Mouse (Mus musculus) adrenal gland, postnatal 14 days (tissue): ENCODE results near the gene Angptl8. TPM values are rescaled to one million over a fixed set of nuclear protein-coding genes. Genes with fewer than 3 reads are reported as not detected.
"Not testable (repeated sequence)": the region's sequence is repeated elsewhere in the genome, so short reads cannot be mapped to it uniquely, and the experiment has no call there.

Experiments used
- DNase-seq: peaks from one replicate; pipeline ENCODE4 v3.0.0; 2021; ENCODE audit warnings: mixed read lengths
- long read RNA-seq, 2 experiments: library from polyadenylated mRNA; stranded (forward); transcript quantifications; one replicate each; pipeline ENCODE4 v2.0.0; 2021
- total RNA-seq: library from RNA; stranded (reverse); gene quantifications from 2 replicates; pipeline ENCODE4 v1.2.3, GENCODE M21; 2021

Angptl8 gene
- total RNA-seq, result 5.1 and 10.2 TPM in 2 replicates
- long read RNA-seq, experiment 1, partial matches to known transcripts, result 0 of 4 reads
- long read RNA-seq, experiment 1, other reads (novel, unspliced or antisense), result 1 of 4 reads
- long read RNA-seq, experiment 2, transcript Angptl8-201 (4 exons, 865 nt), result major isoform, 10 of 12 reads
- long read RNA-seq, experiment 2, partial matches to known transcripts, result 0 of 12 reads
- long read RNA-seq, experiment 2, other reads (novel, unspliced or antisense), result 2 of 12 reads

GRCm38 (mm10) chr9:21835258-21835912 lies at the start of gene Angptl8:
Gene Angptl8 (plus strand): TSS chr9:21835510.
- peak; percentile 85 for DNase-seq

- not testable (repeated sequence) for DNase-seq
These were observed 49.0 kb upstream of the Angptl8 start for GRCm38 (mm10) chr9:21786309-21786708.

- DNase-seq, result peak; percentile 82
These were observed 48.4 kb upstream of the Angptl8 start for GRCm38 (mm10) chr9:21786906-21787305.

- DNase-seq, result peak; percentile 3
These were observed 47.7 kb upstream of the Angptl8 start for GRCm38 (mm10) chr9:21787654-21788053.

GRCm38 (mm10) chr9:21788234-21788633 lies 47.1 kb upstream of the Angptl8 start:
- DNase-seq, result no peak

- DNase-seq, result peak; percentile 89
These were observed 43.4 kb upstream of the Angptl8 start for GRCm38 (mm10) chr9:21791861-21792260.

GRCm38 (mm10) chr9:21792644-21793043 lies 42.7 kb upstream of the Angptl8 start:
- peak; percentile 79 for DNase-seq

- DNase-seq, result not testable (repeated sequence)
These were observed 41.8 kb upstream of the Angptl8 start for GRCm38 (mm10) chr9:21793507-21793906.

- DNase-seq, result no peak
These were observed 40.9 kb upstream of the Angptl8 start for GRCm38 (mm10) chr9:21794344-21794834.

GRCm38 (mm10) chr9:21794925-21795324 lies 40.4 kb upstream of the Angptl8 start:
- DNase-seq, result no peak

- no peak for DNase-seq
These were observed 39.7 kb upstream of the Angptl8 start for GRCm38 (mm10) chr9:21795579-21795978.

GRCm38 (mm10) chr9:21796259-21796658 lies 39.1 kb upstream of the Angptl8 start:
- no peak for DNase-seq

GRCm38 (mm10) chr9:21796919-21797318 lies 38.4 kb upstream of the Angptl8 start:
- DNase-seq, result no peak

- peak; percentile 80 for DNase-seq
These were observed 37.4 kb upstream of the Angptl8 start for GRCm38 (mm10) chr9:21797921-21798344.

GRCm38 (mm10) chr9:21798345-21799009 lies 36.8 kb upstream of the Angptl8 start, which contains the start of gene Kank2:
Gene Kank2 (minus strand): TSS chr9:21798744.
- DNase-seq, result peak; percentile 93

- no peak for DNase-seq
These were observed 36.3 kb upstream of the Angptl8 start for GRCm38 (mm10) chr9:21799010-21799350.

GRCm38 (mm10) chr9:21801121-21801520 lies 34.2 kb upstream of the Angptl8 start:
- no peak for DNase-seq

- DNase-seq, result no peak
These were observed 33.7 kb upstream of the Angptl8 start for GRCm38 (mm10) chr9:21801591-21801990.

- DNase-seq, result peak; percentile 93
These were observed 31.2 kb upstream of the Angptl8 start for GRCm38 (mm10) chr9:21803986-21804644.

- DNase-seq, result no peak
These were observed 28.9 kb upstream of the Angptl8 start for GRCm38 (mm10) chr9:21806363-21806762.

GRCm38 (mm10) chr9:21806976-21807375 lies 28.3 kb upstream of the Angptl8 start:
- DNase-seq, result no peak

- DNase-seq, result no peak
These were observed 26.7 kb upstream of the Angptl8 start for GRCm38 (mm10) chr9:21808561-21808960.

GRCm38 (mm10) chr9:21811170-21811569 lies 24.1 kb upstream of the Angptl8 start:
- DNase-seq, result no peak
